Mouse (Mus musculus) cortical plate, adult 2 months (tissue): Measurements from ENCODE around the gene Vps45. TPM values are rescaled to one million over a fixed set of nuclear protein-coding genes. Genes with fewer than 3 reads are reported as not detected.
"Not testable (repeated sequence)": the region's sequence is repeated elsewhere in the genome, so short reads cannot be mapped to it uniquely, and the experiment has no call there.

Experiments used
- H3K27ac ChIP-seq: fragments of 200-500 bp; 2 replicates; pipeline ENCODE4 v1.5.1; 2012; ENCODE audit warnings: low read length, control low read depth, inconsistent platforms; ENCODE audit not compliant: insufficient read depth
- H3K4me1 ChIP-seq: fragments of 200-500 bp; 2 replicates; pipeline ENCODE4 v1.6.1; 2011; ENCODE audit warnings: low read length; ENCODE audit not compliant: control insufficient read depth, insufficient read depth
- H3K4me3 ChIP-seq: fragments of 200-500 bp; 2 replicates; pipeline ENCODE4 v1.5.1; 2011; ENCODE audit warnings: mild to moderate bottlenecking, low read length, control low read depth; ENCODE audit not compliant: insufficient read depth
- CTCF ChIP-seq: fragments of 200-500 bp; IDR thresholded peaks from 2 replicates; pipeline ENCODE4 v1.5.1; 2011; ENCODE audit warnings: mild to moderate bottlenecking, control low read depth, low read length; ENCODE audit not compliant: insufficient read depth; ENCODE audit errors: extremely low read depth
- POLR2A ChIP-seq: fragments of 200-500 bp; IDR thresholded peaks from 2 replicates; pipeline ENCODE4 v1.6.1; 2011; ENCODE audit warnings: mild to moderate bottlenecking, low read length, control low read depth; ENCODE audit not compliant: insufficient read depth; ENCODE audit errors: extremely low read depth
- polyA plus RNA-seq: library from polyadenylated mRNA; depleted of rRNA; stranded (reverse); fragments of >200 nt; gene quantifications from 2 replicates; pipeline ENCODE4 v1.2.3, GENCODE M21; 2012

Vps45 gene
- polyA plus RNA-seq, 1 experiment: 32.1 TPM

DNA sequence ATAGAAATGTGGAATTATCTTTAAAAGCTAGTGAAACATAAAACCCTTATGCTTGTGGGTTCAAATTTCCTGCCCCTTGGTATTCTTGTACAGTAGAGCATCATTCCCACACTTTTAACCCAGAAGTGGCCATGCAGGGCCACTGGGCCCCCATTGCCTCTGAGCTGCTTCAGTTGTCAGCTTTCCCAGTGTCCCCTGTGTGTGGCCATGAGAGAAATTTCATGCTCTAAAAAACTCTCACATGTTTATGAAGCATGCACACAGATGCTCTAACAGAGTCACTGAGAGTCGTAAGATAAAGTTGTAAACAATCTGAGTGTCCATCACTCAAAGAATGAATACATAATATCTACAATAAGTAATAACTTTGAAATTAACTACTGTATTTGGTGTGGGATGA, 1.9 kb upstream of the Vps45 start:
- TF ChIP-seq POLR2A: no peak
- TF ChIP-seq CTCF: no peak
- Histone ChIP-seq H3K27ac (no peak overlapping the region), H3K4me3 (no peak overlapping the region), H3K4me1 (peaks cover 1% of the 10 kb centered on the region; the same call in 1 of the 2 replicates)

GRCm38 (mm10) chr3:96057747-96058204, 490 bp downstream of the Vps45 start:
- H3K4me3 ChIP-seq: peak overlapping the region; percentile 74
- peaks cover 1% of the 10 kb centered on the region; the same call in 1 of the 2 replicates for H3K4me1 ChIP-seq
- peak; percentile 82 for TF ChIP-seq POLR2A
- TF ChIP-seq CTCF: no peak
- H3K27ac ChIP-seq: peak overlapping the region; percentile 75

- Histone ChIP-seq H3K4me3 (no peak overlapping the region), H3K4me1 (peaks cover 1% of the 10 kb centered on the region; the same call in 1 of the 2 replicates), H3K27ac (no peak overlapping the region)
- no peak for TF ChIP-seq POLR2A
- TF ChIP-seq CTCF: no peak
Measured at GRCm38 (mm10) chr3:96056031-96056430, 2.2 kb downstream of the Vps45 start.

- no peak overlapping the region for H3K4me3 ChIP-seq
- peaks cover 1% of the 10 kb centered on the region; the same call in 1 of the 2 replicates for H3K4me1 ChIP-seq
- TF ChIP-seq POLR2A (no peak), CTCF (no peak)
- no peak overlapping the region for H3K27ac ChIP-seq
Measured at GRCm38 (mm10) chr3:96055294-96055693, 3.0 kb downstream of the Vps45 start.

- Histone ChIP-seq H3K4me1 (peaks cover 1% of the 10 kb centered on the region; the same call in 1 of the 2 replicates), H3K4me3 (no peak overlapping the region), H3K27ac (no peak overlapping the region)
- peak; percentile 44 for TF ChIP-seq CTCF
- no peak for TF ChIP-seq POLR2A
Measured at GRCm38 (mm10) chr3:96051839-96052238, 6.4 kb downstream of the Vps45 start.

- TF ChIP-seq POLR2A (no peak), CTCF (no peak)
- Histone ChIP-seq H3K4me1 (no peaks in the 10 kb centered on the region), H3K27ac (no peak overlapping the region), H3K4me3 (no peak overlapping the region)
Measured at GRCm38 (mm10) chr3:96051186-96051585, 7.1 kb downstream of the Vps45 start.

GRCm38 (mm10) chr3:96050779-96051178, 7.5 kb downstream of the Vps45 start:
- Histone ChIP-seq H3K27ac (no peak overlapping the region), H3K4me1 (no peaks in the 10 kb centered on the region), H3K4me3 (no peak overlapping the region)
- TF ChIP-seq CTCF: no peak
- TF ChIP-seq POLR2A: no peak

GRCm38 (mm10) chr3:96044559-96044958, 13.7 kb downstream of the Vps45 start:
- H3K4me1 ChIP-seq, H3K4me3 ChIP-seq, H3K27ac ChIP-seq: not testable (repeated sequence)

DNA sequence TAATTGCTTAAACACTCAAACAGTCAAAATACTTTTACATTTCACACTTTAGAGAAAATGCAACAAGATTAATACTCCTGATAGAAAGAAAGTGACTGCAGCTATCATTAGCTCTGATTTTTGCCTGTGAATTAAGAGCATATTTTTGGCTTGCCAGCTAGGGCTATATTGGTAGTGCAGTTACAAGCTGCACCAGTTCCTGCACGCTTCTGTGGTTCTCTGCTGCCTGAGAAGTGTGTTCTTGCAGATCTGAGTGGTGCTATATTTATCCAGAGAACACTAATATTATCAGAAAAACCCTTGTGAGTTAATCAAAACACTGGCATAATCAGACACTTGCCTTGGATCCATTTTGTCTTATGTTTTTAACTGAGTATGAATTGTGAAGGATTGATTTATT, 15.2 kb downstream of the Vps45 start:
- peaks cover 5% of the 10 kb centered on the region for H3K4me1 ChIP-seq
- H3K27ac ChIP-seq: no peak overlapping the region
- no peak overlapping the region for H3K4me3 ChIP-seq
- no peak for TF ChIP-seq POLR2A
- TF ChIP-seq CTCF: no peak

GRCm38 (mm10) chr3:96041079-96041478, 17.2 kb downstream of the Vps45 start:
- peaks cover 5% of the 10 kb centered on the region for H3K4me1 ChIP-seq
- no peak overlapping the region for H3K4me3 ChIP-seq
- no peak for TF ChIP-seq CTCF
- TF ChIP-seq POLR2A: no peak
- H3K27ac ChIP-seq: no peak overlapping the region

DNA sequence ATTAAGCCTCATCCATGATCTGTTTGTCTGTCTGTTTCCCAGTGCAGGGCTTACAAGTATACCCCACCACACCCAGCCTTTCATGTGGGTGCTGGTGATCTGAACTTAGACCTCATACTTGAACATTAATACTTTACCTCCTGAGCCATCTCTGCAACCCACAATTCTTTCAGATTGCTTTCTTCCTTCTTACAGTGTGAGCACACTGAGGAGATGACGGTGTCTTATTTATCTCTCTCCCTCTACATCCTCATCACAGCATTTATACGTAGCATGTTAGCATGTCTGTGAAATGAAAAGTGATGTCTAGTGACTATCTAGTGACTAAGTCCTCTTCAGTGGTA, 17.6 kb downstream of the Vps45 start:
- TF ChIP-seq POLR2A (no peak), CTCF (no peak)
- Histone ChIP-seq H3K27ac (peak overlapping the region; percentile 64; the same call in 1 of the 2 replicates), H3K4me1 (peaks cover 5% of the 10 kb centered on the region), H3K4me3 (no peak overlapping the region)
